Mouse (Mus musculus) E14TG2a.4 (cell line): ENCODE measurements around the gene H3f3a.

Source experiments
- H3K27me3 ChIP-seq: 2 replicates; pipeline ENCODE4 v1.6.1; 2014; ENCODE audit warnings: low read length, control low read depth; ENCODE audit not compliant: insufficient read depth
- H3K36me3 ChIP-seq: 2 replicates; pipeline ENCODE4 v1.6.1; 2014; ENCODE audit warnings: low read length, control low read depth; ENCODE audit not compliant: insufficient read depth
- H3K4me1 ChIP-seq: replicated peaks from 2 replicates; pipeline ENCODE4 v1.6.1; 2014; ENCODE audit warnings: low read depth, low read length, control low read depth
- H3K4me3 ChIP-seq: replicated peaks from 2 replicates; pipeline ENCODE4 v1.5.1; 2014; ENCODE audit warnings: mild to moderate bottlenecking, low read length
- H3K9me3 ChIP-seq: 2 replicates; pipeline ENCODE4 v1.6.1; 2014; ENCODE audit warnings: low read length, control low read depth
- CTCF ChIP-seq: conservative IDR thresholded peaks from 2 replicates; pipeline ENCODE4 v1.5.1; 2014; ENCODE audit warnings: low read length
- NANOG ChIP-seq: IDR thresholded peaks from 2 replicates; pipeline ENCODE4 v1.6.1; 2014; ENCODE audit warnings: borderline replicate concordance, low read length, mixed read lengths
- POU5F1 ChIP-seq: IDR thresholded peaks from 2 replicates; pipeline ENCODE4 v1.6.1; 2014; ENCODE audit warnings: low read length, borderline replicate concordance

The H3f3a gene

GRCm38 (mm10) chr1:180813885-180814740, at the start of gene H3f3a:
Gene H3f3a (minus strand): TSS chr1:180813943.
- Histone ChIP-seq H3K36me3 (peaks cover 24% of the 10 kb centered on the region), H3K27me3 (no peaks in the 10 kb centered on the region), H3K4me3 (peak within 1 kb of the TSS; percentile 97), H3K4me1 (peaks cover 51% of the 10 kb centered on the region), H3K9me3 (no peaks in the 10 kb centered on the region)
- TF ChIP-seq POU5F1: no peak

- H3K36me3 ChIP-seq: peaks cover 97% of the 10 kb centered on the region
- no peak overlapping the region for H3K4me3 ChIP-seq
- H3K27me3 ChIP-seq: no peaks in the 10 kb centered on the region
- peaks cover 45% of the 10 kb centered on the region for H3K4me1 ChIP-seq
- TF ChIP-seq POU5F1 (no peak), NANOG (no peak), CTCF (no peak)
- no peaks in the 10 kb centered on the region for H3K9me3 ChIP-seq
Measured at GRCm38 (mm10) chr1:180860030-180860429, 46.3 kb upstream of the H3f3a start.

- Histone ChIP-seq H3K4me3 (no peak overlapping the region), H3K9me3 (no peaks in the 10 kb centered on the region), H3K27me3 (no peaks in the 10 kb centered on the region), H3K4me1 (peaks cover 41% of the 10 kb centered on the region), H3K36me3 (peaks cover 94% of the 10 kb centered on the region)
- TF ChIP-seq POU5F1 (no peak), CTCF (no peak), NANOG (no peak)
Measured at GRCm38 (mm10) chr1:180858763-180859162, 45.0 kb upstream of the H3f3a start.

GRCm38 (mm10) chr1:180850316-180851270, 36.9 kb upstream of the H3f3a start, which contains the start of gene Sde2:
Gene Sde2 (plus strand): TSS chr1:180851127.
- no peaks in the 10 kb centered on the region for H3K27me3 ChIP-seq

GRCm38 (mm10) chr1:180849701-180850301, 36.1 kb upstream of the H3f3a start:
- Histone ChIP-seq H3K4me1 (peaks cover 51% of the 10 kb centered on the region), H3K4me3 (peak overlapping the region; percentile 81), H3K36me3 (peaks cover 23% of the 10 kb centered on the region), H3K9me3 (no peaks in the 10 kb centered on the region), H3K27me3 (no peaks in the 10 kb centered on the region)
- TF ChIP-seq POU5F1 (no peak), NANOG (no peak), CTCF (no peak)

More at GRCm38 (mm10) chr1:180850316-180851270, 36.9 kb upstream of the H3f3a start, which contains the start of gene Sde2:
- no peak for TF ChIP-seq CTCF
- no peak for TF ChIP-seq NANOG
- TF ChIP-seq POU5F1: no peak
- H3K36me3 ChIP-seq: peaks cover 31% of the 10 kb centered on the region
- peak within 1 kb of the TSS; percentile 99 for H3K4me3 ChIP-seq
- peaks cover 59% of the 10 kb centered on the region for H3K4me1 ChIP-seq
- no peaks in the 10 kb centered on the region for H3K9me3 ChIP-seq

- TF ChIP-seq POU5F1 (no peak), NANOG (no peak), CTCF (no peak)
- Histone ChIP-seq H3K9me3 (no peaks in the 10 kb centered on the region), H3K4me1 (peaks cover 55% of the 10 kb centered on the region), H3K27me3 (no peaks in the 10 kb centered on the region), H3K36me3 (peaks cover 16% of the 10 kb centered on the region), H3K4me3 (peak overlapping the region; percentile 61)
Measured at GRCm38 (mm10) chr1:180848511-180849241, 34.9 kb upstream of the H3f3a start.

- TF ChIP-seq CTCF: no peak
- no peak for TF ChIP-seq NANOG
- no peak for TF ChIP-seq POU5F1
- peaks cover 10% of the 10 kb centered on the region for H3K36me3 ChIP-seq
- peaks cover 54% of the 10 kb centered on the region for H3K4me1 ChIP-seq
- H3K4me3 ChIP-seq: peak overlapping the region; percentile 61
- H3K27me3 ChIP-seq: no peaks in the 10 kb centered on the region
- H3K9me3 ChIP-seq: no peaks in the 10 kb centered on the region
Measured at GRCm38 (mm10) chr1:180848114-180848510, 34.4 kb upstream of the H3f3a start.
